Mouse (Mus musculus): ENCODE results near the gene Pcbp3.

GRCm38 (mm10) chr10:77008109-77008561 lies 46.4 kb upstream of the Pcbp3 start:
- TF ChIP-seq GATA1 (IDR thresholded peaks at IDR 0.05; ENCODE audit: low read length), result no peak
- TF ChIP-seq TAL1 (IDR thresholded peaks at IDR 0.05; ENCODE audit: low read length), result no peak

Data from erythroblast, embryonic 14.5 days (primary cell).